Mouse (Mus musculus): ENCODE results near the gene 1700042G07Rik. TPM values are rescaled to one million over a fixed set of nuclear protein-coding genes. Genes with fewer than 3 reads are reported as not detected.

Gene 1700042G07Rik
- total RNA-seq (2017): not detected in 3 replicates

DNA sequence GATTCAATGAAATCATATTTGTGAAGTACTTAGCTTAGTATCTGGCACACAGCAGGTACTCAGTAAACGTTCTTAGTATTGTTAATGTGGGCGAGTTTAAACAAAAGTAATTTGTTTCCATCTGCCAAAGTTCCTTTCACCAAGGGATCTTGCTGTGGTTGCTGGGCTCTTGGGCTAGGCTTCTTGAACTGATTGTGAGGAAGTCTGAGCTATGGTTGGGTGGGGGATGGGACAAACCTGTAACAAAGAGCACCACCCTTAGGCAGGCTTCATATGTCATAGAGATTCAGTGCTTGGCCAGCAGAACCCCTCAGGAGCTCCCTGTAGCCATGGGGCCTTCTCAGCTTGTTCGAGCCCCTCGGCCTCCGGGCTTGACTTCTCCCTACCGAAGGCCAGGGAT, at the start of gene 1700042G07Rik, which contains the start of gene Gm49337:
1700042G07Rik (plus strand) TSS at position 301 of the 400 bp plus-strand sequence.
Gm49337 (plus strand) TSS at position 313 of the 400 bp plus-strand sequence.
- ATAC-seq (replicated peaks; ENCODE audit: insufficient number of reproducible peaks, low FRiP score, low TSS enrichment, poor library complexity, severe bottlenecking): no peak

DNA sequence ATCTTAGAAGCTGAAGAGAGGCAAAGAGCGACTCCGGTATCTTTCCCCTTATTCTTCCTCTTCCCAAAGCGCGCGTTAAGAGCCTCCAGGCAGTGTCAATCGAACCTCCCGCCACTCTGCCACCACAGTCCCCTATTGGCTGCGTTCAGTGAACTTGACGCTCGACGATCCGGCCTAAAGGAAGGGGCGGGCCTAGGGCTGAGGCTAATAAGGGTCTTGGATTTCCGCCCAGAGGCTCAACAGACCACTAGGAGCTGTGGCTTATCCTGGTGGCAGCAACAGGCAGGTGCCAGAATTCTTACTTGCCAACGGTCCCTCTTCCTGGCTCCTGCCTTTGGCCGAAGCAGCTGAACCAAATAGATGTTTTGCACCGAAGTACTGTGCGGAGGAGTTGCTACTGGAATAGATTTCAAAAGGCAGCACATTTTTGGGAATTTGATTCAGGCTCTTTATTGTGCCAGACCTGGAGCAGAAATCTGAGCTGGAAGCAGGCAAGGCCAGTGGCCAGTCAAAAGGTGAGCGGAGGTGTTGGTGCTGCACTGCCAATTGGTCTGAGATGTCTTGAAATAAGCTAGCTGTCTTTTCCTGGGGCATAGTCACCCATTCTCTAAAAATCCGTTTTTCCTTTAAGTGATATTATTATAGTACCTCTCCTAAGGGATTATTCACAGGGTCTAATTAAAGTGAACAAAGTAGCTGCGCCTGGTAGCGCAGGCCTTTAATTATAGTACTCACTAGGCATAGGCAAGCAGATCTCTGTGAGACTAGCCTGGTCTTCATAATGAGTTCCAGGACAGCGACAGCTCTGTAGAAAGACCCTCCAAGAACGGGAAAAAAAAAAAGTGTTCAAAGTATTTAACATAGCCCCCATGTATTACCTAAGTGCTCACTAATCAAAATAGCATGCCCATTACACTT, 49.3 kb upstream of the 1700042G07Rik start, which contains the start of the genes Rad54l and Pomgnt1:
Rad54l (minus strand) TSS at position 89 of the 918 bp plus-strand sequence.
Pomgnt1 (plus strand) TSS at position 239 of the 918 bp plus-strand sequence.
- peak; percentile 96 for ATAC-seq (replicated peaks; ENCODE audit: insufficient number of reproducible peaks, low FRiP score, low TSS enrichment, poor library complexity, severe bottlenecking)

DNA sequence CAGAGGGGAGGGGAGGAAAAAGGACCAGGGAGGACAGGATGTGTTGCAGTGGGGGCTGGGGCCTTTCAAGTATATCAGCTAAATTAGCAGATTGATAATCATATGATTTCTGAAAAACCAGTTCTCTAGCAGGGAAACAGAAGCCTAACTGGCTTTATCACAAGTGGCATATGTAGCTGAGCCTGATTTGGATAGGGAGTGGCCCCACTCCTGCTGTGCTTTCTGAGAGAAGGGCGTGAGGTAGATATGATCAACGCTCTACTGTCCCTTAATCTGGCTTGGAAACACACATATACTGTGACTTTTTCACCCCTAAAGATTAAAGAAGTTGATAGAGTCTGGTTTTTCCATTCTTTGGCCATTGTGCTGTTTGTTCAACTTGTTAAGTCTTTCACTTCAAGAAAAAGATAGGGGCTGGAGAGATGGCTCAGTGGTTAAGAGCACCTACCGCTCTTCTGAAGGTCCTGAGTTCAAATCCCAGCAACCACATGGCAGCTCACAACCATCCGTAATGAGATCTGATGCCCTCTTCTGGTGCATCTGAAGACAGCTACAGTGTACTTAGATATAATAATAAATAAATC, 47.3 kb upstream of the 1700042G07Rik start:
- no peak for ATAC-seq (replicated peaks; ENCODE audit: insufficient number of reproducible peaks, low FRiP score, low TSS enrichment, poor library complexity, severe bottlenecking)

DNA sequence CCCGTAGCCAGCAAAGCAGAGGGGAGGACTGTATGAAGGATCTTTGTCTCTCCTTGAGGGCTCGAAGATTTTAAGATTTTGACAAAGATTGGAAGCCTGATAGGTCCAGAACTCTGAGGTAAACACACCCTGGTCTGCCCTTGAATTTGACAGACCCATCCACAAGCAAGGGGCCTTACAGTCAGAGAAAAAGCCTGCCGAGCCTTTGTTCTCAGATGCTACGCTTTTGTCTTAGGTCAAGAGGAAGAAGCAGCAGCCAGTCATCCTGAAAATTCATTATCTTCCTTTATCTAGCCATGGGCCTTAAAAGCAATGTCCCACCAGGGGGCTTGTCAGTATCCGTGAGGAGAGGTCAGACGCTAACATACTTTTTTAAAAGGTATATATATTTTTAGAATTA, 45.2 kb upstream of the 1700042G07Rik start:
- ATAC-seq (replicated peaks; ENCODE audit: insufficient number of reproducible peaks, low FRiP score, low TSS enrichment, poor library complexity, severe bottlenecking): no peak

DNA sequence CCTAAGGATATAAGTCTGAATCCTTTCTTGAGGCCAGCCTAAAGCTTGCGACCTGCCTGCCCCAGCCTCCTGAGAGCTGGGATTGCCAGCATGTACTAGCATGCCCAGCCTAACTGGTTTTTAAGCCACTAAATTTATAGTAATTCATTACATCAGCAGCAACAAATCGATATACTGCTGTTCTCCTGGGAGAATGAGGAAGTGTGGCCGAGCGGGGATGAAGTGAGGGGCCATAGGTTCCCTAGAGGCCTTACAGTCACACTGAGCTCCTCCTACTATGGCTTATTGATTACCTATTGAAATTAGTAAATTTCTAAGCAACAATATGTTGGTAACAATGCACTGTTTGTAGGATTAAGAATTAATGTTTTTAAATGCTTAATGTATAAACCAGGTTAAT, 40.0 kb upstream of the 1700042G07Rik start:
- ATAC-seq (replicated peaks; ENCODE audit: insufficient number of reproducible peaks, low FRiP score, low TSS enrichment, poor library complexity, severe bottlenecking): no peak

DNA sequence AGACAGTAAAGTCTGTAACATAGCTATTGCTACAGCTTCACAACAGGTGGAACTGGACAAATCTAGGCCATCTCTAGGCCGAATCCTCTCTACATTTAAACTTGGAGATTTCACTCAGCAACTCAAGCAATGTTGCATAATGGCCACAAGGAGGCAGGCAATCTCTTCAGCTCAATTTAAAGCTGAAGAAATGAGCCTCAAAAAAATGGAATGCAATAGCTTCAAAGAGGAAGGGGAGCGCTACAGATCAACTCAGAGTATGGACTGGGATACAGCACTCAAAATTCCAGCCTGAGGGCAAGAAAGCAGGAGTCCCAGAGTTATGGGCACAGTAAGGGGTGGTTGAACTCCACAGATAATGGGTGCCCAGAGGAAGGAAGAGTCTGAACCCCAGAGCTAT, 38.2 kb upstream of the 1700042G07Rik start:
- 0 out of 2 replicates have a peak, but pooled peaks have one; percentile 1 for ATAC-seq (replicated peaks; ENCODE audit: insufficient number of reproducible peaks, low FRiP score, low TSS enrichment, poor library complexity, severe bottlenecking)

DNA sequence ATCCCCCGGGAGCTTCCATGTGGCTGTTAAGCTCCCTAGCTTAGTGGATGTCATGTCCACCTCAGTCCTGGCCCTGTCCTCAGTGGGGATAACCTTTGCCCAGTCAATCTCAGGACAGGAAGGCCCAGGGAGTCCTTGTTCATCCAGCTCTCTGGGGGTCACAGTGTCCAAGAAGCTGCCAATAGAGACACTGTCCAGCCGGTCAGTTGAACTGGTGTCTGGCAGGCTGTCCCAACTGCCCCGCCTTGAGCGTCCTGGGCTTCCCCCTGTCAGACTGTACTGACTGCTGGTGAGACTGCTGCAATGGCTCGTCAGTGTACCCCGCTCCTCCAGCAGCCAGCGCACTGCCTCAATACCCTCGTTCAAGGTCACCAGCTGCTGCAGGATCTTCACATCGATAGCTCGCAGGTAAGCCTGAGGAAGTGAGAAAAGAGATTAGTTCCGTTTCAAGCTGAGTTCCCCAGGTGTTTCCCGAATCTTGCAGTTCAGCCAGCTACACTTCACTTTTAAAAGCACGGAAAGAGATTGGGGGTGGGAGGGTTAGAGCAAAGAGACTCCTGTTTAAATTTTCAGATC, 35.7 kb upstream of the 1700042G07Rik start:
- no peak for ATAC-seq (replicated peaks; ENCODE audit: insufficient number of reproducible peaks, low FRiP score, low TSS enrichment, poor library complexity, severe bottlenecking)

DNA sequence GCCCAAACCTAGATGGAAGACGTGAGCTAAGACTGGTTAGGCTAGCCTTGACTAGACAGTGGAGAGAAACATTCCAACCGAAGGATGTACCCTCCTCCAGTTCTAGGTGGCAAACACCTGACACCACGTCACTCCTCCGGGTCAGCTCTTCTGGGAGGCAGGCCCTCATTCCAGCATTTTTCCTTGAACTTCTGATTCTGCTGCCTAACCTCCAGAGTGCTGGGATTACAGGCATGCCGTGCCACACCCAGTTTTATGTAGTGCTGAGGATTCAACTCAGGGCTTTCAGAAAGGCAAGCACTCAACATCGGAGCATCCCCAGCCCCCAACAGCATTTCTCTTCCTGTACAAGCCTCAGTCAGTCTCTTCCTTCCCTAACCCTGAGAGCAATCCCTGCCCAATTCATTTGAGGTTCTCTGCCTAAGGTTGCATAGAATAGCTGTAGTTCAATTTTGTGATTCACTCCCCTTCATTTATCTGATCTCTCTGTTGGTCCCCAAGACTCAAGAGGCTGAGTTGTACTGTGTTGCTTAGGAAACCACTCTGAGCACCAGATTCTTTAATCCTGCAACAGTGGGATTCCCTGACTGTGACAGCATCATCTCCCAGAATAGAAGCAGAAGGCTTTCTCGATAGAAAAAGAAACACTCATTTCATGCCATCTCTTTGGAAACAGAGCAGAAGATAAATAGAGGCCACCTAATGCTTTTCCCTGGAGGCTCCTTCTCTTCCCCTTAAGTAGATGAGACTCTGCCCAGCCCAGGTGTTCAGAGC, 32.2 kb upstream of the 1700042G07Rik start:
- ATAC-seq (replicated peaks; ENCODE audit: insufficient number of reproducible peaks, low FRiP score, low TSS enrichment, poor library complexity, severe bottlenecking): no peak

DNA sequence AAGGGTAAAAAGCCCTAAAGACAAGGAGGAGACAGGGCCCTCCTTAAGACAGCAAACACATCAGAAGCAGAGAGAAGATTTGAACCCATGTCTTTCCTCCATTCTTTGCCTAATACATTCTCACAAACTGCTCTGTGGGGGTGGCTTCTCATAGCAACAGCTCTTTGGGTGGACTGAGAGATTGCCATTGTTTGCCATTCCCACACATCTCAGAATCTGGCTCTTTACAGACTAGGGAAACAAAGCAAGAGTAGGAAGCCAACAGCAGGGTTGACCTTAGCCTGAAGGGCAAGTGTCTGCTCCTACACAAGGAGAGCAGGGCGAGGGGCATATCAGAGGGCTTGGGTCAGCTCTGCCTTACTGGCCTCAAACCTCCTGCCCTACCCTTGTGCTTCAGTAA, 31.4 kb upstream of the 1700042G07Rik start:
- ATAC-seq (replicated peaks; ENCODE audit: insufficient number of reproducible peaks, low FRiP score, low TSS enrichment, poor library complexity, severe bottlenecking): no peak

DNA sequence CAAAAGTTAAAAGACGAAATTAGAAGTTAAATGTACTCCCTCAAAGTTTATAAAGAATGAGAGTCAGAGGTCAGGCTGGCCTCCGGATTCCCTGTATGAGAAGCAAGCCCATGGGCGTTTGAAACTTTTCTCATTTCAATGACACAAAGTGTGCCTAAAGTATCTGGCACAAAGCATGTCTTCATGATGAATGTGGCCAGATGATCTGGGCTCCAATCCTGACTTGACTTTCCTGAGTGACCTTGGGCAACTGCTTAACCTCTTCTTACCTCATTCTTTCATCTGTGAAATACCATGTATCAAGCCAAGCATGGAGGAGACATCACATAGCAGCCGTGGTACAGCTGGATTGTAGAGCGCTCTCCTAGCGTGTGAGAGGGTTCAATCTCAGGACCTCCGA, 30.9 kb upstream of the 1700042G07Rik start:
- no peak for ATAC-seq (replicated peaks; ENCODE audit: insufficient number of reproducible peaks, low FRiP score, low TSS enrichment, poor library complexity, severe bottlenecking)

DNA sequence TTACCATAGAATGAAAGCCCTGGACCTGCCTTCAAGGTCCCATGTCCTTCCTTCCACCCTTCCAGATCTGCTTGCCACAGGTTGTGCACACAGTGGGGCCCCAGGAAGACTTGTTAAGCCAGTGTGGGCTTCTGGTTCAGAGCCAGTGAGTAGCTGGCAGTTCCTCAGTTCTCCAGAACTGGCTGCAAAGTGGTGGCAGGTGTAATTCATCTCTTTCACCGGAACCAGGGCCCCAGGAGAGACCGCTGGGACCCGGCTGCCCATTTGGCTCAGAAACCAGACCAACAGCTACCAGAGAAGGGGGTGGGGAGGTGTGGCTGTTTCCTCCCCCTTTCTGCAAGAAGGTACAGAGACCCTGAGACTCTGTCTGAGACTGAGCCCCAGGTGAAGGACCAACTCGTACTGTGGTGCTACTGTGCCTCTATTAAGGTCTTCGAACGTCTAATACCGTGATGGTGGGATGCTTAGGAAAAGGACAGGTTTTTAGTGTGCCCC, 29.8 kb upstream of the 1700042G07Rik start:
- no peak for ATAC-seq (replicated peaks; ENCODE audit: insufficient number of reproducible peaks, low FRiP score, low TSS enrichment, poor library complexity, severe bottlenecking)

DNA sequence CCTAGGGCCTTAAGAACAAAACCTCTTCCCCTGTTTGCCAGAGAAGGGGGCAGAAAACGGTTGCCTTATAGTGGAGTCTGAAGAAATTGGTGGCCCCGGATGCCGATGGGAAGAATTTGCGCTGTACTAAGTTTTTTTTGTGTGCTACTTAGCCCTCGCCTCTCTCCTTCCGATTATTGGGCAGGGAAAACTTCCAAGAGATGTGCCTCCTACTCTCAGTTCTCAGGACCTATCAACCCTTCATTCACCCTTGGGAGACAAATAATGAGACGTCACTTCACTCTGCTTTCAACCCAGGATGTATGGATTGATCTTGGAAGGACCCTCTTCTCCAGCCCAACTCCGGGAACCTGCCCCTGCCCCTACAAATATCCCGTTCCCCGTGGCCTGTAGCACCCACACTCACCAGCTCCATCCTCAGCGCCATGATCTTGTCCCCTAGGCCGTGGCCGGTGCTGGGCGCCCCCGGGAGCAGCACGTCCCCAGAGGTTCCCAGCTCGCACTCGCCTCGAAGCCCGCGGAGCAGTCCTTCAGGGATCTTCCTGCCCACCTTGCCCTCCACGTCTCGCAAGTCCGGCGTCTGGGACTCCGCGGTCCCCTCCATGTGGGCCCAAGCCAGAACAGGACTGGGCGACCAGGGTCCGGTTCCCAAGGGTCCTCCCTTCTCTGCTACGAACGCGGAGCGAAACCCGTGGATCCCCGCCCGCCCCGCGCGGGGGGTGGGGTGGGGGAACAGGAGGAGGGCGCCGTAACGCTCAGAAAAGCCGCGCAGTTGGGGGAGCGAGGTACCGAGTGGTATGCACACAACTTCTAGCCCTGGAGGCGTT, 29.1 kb upstream of the 1700042G07Rik start:
- ATAC-seq (replicated peaks; ENCODE audit: insufficient number of reproducible peaks, low FRiP score, low TSS enrichment, poor library complexity, severe bottlenecking): 0 out of 2 replicates have a peak, but pooled peaks have one; percentile 15

DNA sequence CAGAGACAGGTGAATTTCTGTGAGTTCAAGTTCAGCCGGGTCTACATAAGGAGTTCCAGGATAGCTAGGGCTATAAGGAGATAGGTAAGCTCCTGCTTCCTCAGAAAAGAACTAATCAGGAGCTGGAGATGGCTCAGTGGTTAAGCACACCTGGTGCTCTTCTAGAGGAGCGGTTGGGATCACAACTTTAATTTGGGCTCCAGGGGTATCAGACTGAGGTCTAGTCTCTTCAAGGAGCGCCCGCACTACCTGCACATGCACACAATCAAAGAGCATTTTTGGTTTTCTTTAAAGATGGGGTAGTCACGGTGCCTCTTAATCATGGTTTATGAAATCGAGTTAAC, 23.4 kb upstream of the 1700042G07Rik start:
- ATAC-seq (replicated peaks; ENCODE audit: insufficient number of reproducible peaks, low FRiP score, low TSS enrichment, poor library complexity, severe bottlenecking): no peak

DNA sequence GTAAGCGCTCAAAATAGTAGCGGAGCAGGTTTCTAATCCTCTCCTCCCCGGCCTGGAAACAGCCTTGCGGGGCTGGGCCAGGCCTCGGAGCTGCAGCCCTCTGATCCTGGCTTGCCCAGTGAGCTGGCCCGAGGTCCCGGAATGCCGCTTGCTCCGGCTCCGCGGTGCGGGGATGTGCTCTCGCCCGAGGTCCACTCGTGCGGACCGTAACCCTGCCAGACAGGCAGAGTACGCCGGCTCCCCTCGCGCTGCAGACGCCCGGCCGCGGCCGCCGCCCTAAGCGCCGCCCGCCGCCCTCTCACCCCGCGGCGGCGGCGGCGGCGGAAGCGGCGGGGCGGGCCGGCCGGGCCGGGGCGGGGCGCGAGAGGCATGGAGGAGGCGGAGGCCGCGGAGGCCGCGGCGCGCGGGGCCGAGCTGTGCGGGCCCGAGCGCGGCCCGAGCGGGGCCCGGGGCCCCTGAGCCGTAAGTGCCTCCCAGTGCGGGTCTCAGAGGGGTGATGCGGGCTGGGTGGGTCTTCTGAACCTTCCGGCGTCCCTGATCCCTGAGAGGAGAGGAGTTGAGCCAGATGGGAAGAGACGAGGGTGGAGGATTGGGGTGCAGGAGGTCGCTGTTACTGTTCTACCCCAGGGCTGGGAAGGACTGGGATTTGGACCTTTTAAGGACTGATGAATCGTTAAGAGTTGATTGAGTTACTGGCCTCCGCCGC, 22.9 kb upstream of the 1700042G07Rik start:
- ATAC-seq (replicated peaks; ENCODE audit: insufficient number of reproducible peaks, low FRiP score, low TSS enrichment, poor library complexity, severe bottlenecking): 0 out of 2 replicates have a peak, but pooled peaks have one; percentile 11

DNA sequence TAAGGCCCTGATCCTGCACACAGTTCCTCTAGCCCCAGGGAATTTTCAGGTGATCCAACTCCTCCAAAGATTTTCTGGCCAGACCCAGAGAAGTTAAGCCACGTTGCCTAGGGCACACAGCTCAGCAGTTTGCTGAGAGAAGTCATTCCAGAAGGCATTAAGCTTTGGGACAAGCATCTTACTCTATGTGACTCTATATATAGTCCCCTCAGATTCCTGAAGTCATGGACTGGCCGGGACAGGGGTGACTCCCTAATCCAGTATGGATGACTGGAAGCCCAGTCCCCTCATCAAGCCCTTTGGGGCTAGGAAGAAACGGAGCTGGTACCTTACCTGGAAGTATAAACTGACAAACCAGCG, 22.3 kb upstream of the 1700042G07Rik start:
- ATAC-seq (replicated peaks; ENCODE audit: insufficient number of reproducible peaks, low FRiP score, low TSS enrichment, poor library complexity, severe bottlenecking): no peak

DNA sequence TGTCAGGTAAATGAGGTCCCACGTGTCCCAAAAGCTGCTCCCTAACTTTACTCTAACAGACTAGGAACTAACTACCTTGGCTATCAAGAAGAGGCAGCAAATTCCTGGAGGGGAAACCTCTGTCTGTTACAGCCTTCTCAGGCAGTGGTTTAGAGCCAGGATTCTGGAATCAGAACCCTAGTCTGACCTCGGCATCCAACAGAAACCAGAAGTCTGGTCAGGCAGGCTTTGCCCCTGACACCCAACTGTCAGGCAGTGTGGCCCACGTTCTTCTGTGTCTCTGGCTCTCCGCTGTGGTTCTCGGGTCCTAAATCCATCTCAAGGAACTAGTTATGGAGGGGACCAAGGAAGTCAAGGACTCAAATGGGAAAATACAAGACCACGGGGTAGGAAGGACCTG, 21.9 kb upstream of the 1700042G07Rik start, which contains the start of gene Lurap1:
Lurap1 (minus strand) TSS at position 101 of the 400 bp plus-strand sequence.
- ATAC-seq (replicated peaks; ENCODE audit: insufficient number of reproducible peaks, low FRiP score, low TSS enrichment, poor library complexity, severe bottlenecking): no peak

DNA sequence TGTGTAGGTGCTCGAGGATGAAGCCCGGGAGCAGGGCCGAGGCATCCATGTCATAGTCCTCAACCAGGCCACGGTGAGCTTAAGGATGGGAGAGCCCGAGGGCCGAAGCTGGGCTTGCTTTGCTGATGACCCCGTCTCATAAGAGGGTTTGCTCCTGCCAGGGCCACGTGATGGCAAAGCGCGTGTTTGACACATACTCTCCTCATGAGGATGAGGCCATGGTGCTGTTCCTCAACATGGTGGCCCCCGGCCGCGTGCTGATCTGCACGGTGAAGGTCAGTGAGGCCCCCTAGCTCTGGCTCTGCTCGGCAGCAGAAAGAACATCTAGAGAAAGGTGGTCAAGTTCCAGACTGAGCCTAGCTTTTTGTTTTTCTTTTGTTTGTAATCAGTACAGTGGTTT, 20.5 kb upstream of the 1700042G07Rik start:
- ATAC-seq (replicated peaks; ENCODE audit: insufficient number of reproducible peaks, low FRiP score, low TSS enrichment, poor library complexity, severe bottlenecking): no peak
